Mouse (Mus musculus): ENCODE data around the gene Lipc. TPM values are rescaled to one million over a fixed set of nuclear protein-coding genes. Genes with fewer than 3 reads are reported as not detected.

Gene Lipc
- total RNA-seq, 4 experiments from 2014 or later, result 0.26 to 0.36 (median 0.27) TPM; not detected in 1

DNA sequence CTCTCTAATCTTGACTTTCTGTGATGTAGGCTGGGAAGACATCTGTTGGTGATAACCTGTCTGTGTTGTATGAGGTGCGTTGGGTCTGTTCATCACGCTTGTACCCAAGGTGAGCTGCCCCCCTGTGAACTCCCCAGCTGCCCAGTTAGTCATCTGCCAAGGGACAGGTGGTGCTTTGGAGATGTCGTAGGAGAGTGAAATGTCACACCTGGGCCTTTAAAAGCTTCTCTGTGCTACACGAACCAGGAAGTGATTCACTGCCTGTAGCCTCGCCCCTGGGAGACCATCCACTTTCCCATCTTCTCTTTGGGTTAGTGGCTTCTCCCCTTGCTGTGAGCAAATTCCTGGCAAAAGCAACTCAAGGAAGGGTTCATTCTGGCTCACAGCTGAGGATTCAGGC is 6.4 kb upstream of the Lipc start:
- no peak for DNase-seq (ENCODE audit: low spot score in 2 of 2)

DNA sequence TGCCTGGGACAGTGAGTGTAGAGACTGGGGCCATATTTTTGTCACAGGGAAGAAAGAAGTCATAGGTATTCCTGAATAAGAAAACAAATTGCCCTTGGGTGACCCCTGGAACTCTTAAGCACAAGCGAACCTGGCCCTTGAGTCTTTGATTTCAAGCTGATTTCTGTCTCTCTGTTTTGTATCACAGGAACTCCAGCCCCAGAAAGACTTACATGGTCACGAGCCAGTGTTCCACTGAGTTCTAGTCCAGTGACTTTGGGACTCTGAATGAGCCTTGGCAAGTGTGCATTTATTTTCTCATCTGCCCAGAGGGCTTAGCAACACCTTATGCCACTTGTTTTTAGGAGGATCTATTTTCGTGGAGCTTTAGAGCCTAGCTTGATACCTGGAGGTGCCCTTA is 5.7 kb upstream of the Lipc start:
- DNase-seq (ENCODE audit: low spot score in 2 of 2), result no peak

DNA sequence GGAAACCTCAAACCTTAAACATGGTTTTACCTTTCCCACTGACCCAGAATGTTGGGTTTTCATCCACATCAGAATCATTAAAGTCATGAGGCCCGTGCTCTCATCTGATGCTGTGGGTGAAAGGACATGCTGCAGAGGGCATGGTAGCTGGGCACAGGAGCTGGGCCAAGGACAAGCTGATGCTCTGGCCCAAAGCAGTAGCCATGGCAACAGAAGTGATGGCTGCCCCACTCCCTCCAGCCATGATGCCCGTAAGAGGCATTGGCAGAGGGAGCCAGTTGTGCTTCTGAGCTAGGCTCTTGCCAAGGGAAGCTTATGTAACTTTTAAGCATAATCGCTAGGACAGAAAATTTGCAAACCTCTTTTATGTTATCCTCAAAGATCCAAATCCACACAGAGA is 2.2 kb upstream of the Lipc start:
- no peak for DNase-seq (ENCODE audit: low spot score in 2 of 2)

DNA sequence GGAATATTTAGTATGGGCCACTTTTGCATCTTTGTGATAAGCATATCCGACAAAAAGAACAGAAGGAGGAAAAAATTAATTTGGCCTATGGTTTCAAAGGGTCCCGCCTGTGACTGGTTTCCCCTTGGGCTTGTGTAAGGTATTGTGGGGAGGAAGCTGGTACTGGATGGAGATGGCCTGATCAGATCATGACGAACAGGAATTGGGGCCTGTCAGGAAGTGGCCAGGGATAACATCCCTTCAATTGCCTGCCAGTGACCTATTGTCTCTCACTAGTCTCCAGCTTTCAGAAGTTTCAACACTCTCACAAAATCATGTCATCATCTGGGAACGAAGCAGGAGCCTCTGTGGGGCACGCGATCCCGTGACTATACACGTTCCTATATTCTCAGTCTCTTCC is 2.7 kb downstream of the Lipc start:
- DNase-seq (ENCODE audit: low spot score in 2 of 2), result no peak

DNA sequence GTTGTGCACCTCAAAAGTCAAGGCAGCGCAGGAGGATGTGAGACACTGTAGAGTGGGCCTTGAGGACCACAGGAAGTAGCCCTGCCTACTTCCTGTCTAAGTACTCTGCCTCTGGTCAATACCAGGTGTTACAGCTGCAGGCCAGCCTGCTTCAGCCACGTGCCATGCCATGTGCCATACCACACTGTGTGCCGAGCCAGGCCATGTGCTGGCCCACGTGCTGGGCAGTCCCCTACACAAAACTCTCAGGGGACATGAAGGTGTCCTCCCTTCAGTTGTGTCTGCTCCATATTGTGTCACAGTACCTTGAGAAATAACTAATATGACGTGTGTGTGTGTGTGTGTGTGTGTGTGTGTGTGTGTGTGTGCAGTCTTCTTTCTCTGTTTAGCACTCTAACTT is 4.7 kb downstream of the Lipc start:
- no peak for DNase-seq (ENCODE audit: low spot score in 2 of 2)

DNA sequence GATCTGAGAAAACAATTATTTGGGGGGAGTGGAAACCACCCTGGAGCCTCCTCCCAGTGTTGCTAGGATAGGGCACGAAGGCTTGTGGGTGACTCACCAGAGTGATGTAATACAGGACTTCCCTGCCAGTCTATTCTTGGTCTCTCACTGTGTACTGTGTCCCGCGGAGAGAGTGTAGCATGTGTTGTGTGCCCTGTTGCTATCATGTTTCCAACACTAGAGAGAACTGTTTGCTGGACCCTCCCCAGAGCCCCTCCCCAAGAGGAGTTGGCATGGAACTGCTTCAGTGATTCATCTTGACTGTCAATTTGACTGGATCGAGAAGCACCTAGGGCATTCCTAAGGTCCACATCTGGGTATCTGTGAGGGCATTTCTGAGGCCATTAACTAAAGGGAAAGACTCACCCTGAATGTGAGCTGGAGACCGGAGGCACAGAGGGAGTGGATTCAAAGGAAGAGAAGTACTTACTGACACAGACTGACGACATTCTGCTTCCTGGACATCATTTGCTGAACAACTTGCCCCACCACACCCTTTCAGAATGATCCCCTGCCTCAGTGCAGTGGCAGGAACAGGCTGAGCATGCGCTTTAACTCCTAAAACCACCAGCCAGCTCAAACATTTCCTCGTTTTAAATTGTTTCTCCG is 9.2 kb downstream of the Lipc start:
- DNase-seq (ENCODE audit: low spot score in 2 of 2), result no peak

DNA sequence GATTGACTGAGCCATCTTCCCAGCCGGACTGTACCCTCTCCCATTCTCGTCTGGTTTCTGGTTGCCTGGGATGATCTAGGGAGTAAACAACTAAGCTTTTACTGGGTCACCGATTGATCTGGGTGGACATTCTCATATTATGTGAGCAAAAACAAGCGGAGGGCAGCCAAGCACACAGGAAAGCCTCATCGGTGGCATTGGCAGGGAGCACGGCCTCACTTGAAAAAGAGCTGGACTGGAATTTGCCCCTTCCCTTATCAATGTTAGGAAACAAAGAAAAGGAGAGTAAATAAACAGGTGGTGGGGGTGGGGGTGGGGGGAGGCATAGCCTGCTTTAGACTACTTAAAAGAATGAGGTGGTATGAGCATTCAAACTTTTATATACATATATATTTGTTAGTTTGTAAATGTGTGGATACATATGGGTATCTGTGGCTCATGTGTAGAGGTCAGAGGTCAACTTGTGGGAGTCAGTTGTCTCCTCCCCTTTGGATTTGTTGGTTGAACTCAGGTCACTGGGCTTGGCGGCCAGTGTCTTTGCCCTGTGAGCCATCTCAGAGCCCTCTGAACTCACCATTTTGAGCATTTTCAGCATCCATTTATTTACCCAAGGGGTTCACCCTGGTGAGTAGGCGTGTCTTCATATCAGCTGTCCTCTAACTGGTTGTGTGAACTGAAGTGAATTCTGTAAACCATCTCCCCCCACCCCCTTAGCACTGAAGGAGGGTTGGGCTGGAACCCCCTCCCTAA is 12.1 kb downstream of the Lipc start:
- no peak for DNase-seq (ENCODE audit: low spot score in 2 of 2)

DNA sequence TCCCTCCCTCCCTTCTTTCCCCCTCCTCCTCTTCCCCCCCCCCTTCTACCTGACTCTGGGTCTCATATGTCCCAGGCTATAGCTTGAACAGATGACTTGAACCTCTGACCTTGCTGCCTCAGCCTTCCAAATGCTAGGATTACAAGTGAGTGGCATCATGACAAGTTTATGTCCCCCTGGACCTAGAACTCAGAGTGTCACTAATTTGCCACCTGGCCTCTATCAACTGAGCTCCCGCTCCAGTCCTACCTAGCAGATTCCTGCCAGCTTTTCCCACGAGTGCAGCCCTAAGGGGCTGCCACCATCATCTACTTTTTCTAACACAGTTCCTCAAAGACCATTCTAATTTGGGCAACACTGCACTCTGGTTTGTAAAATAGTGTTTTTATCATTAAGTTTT is 13.2 kb downstream of the Lipc start:
- DNase-seq (ENCODE audit: low spot score in 2 of 2), result no peak

DNA sequence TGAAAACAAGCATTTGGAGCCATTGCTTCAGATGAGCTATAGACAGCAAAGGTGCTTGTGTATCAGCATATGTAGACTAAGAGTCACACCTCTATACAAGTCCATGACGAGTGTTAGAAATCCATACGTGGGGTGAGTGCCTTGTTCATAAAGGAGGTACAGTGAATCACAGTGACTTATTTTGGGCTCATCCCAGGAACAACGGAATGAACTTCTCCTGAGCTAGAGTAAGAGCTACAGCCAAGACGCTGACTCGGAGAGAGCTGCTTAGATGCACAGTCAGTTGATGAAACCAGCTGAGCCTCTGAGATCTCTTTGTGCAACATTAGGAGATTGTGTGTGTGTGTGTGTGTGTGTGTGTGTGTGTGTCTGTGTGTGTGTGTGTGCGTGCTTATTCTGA is 13.9 kb downstream of the Lipc start:
- DNase-seq (ENCODE audit: low spot score in 2 of 2), result no peak

DNA sequence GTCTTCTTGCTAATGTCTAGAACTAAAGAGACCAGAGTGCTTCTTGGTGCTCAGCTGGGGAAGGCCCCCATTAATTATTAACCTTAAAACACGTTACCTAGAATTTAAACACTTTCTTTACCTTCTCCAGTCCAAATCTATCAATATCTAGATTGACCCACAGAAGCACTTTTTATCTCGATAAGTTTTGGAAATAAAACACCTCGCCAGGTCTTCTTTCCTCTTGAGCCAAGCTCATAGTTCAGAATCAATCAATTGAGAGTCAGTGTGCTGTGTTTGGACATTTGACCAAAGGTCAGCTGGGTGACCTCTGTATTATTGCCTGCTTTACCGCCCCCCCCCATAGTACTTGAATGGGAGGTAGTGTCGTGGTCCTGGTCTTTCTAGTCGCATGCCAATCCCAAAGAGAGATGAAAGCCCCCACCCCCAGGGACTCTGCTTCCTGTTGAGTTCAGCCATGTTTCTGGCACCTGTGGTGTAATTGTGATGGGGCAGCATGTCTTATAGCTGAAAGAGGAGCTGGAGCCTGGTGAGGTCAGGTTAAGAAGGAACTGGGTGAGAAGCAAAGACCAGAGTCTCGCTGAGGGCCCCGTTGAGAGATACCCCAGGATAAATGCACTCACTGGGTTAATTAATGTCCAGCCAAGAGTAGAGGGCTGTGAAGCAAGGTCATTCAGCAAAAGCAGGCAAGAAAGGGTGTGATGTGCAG is 17.3 kb downstream of the Lipc start:
- no peak for DNase-seq (ENCODE audit: low spot score in 2 of 2)

DNA sequence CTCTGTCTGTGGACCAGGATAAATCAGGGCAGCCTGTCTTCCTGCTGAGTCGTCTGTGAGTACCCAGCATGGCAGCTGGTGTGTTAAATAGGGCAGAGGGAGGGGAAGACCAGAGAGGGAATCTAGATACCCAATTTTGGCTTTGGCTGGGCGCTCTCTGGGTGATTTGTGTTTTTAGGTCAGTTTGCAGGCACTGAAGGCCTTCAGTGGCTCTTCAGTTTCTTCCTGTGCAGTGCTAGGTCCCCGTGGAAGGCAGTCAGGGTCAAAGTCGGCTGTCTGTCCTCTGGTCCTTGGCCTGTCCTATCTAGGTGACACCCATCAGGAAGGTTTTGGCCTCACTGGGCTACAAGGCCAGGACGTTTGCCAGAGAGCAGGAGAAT is 21.4 kb downstream of the Lipc start:
- DNase-seq (ENCODE audit: low spot score in 2 of 2), result no peak

DNA sequence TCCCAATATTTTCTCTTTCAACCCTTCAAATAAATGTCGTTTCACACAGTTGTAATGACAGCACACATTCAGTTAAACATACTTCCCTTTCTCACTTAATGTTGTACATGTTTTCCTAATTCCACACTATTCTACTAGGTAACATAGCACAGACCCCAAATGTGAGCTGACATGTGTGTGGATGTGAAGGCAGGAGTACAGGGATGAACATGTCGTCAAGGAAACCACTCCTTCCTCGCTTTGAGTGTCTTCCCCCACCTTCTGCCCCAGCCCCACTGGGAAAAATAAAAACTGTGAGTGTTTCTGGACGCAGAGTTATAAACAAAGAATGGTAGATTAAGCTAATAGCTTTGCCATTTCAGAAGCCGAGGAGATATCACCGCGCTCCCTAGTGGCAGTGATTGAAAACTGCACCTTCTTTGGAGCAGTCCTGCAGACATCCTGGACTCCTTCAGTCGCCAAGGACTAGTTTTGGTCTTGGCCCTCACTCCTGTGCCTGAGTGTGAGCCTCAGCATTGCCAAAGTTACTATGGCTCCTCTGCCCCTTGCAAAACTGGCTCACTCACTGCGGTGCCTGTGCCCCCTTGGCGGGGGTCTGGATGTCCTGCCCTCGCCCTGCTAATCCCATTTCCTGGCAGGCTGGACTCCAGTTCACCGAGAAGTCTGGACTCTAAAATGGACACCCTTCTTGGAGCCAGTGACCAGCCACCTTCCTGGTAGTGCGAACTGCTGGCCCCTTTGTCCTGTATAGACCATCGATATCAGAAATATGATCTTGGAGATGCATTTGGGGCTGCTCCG is 22.0 kb downstream of the Lipc start:
- peak in 1 of 2 experiments; percentile 37 for DNase-seq (ENCODE audit: low spot score in 2 of 2)

DNA sequence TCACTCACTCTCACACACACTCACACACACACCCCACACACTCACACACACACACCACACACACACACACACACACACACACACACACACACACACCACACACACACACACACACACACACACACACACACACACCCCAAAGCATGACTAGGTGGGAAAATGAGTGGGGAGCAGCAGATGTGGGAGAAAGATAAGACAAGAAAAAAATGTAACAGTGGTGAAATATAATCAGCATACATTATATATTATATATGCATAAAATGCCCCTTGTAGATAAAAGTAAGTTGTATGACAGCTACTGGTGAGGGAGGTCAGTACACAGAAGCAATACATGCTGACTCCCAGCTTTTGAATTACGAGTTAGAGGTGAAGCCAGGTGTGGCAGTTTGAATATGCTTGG is 23.6 kb downstream of the Lipc start:
- DNase-seq (ENCODE audit: low spot score in 2 of 2), result no peak

DNA sequence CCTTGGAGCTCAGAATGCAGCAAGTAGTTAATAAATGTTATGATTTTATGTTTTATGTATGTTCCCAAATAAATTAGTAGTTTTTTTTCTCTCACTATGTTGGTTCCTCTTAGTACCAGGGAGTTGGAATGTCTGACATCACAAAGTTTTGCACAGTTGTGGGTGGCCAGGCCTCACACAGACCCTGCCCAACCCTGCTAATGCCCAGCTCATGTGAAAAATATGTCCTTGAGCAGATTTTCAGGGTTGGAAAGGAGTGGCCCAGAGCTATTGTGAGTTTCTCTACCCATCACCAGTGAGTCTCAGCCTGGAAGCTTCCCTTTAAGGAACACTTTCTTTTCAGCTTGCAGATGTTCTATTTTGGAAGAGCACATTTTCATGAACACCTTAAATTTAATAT is 24.3 kb downstream of the Lipc start:
- no peak for DNase-seq (ENCODE audit: low spot score in 2 of 2)

DNA sequence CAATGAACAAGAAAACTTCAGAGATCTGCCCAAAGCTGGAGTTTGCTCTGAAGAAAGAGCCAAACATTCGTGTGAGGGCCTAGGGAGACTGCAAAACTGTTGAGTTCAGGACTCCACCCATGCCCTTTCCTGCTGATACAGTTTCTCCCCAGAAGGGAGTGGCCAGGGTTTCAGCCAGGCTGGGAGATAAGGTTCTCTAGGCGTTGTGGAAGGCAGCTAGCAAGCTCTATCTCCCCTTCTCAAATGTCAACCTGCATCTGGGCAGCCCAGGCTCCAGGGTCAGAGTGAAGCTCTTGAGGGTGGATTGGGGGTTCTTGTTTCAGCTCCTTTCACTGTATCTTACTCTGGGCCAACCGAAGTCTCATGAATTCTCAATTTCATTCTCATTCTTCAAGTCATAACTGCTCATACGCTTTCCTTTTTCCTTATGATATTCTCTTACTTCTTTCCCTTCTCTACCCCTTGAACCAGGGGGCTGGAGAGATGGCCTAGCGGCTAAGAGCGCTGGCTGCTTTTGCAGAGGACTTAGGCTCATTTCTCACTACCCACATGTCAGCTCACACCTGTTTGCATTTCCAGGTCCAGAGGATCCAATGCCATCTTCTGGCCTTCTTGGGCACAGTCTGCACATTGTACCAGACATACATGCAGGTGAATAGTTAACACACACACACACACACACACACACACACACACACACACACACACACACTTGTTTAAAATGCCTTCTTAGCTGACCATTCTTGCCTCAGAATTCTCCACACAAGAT is 25.0 kb downstream of the Lipc start:
- no peak for DNase-seq (ENCODE audit: low spot score in 2 of 2)

DNA sequence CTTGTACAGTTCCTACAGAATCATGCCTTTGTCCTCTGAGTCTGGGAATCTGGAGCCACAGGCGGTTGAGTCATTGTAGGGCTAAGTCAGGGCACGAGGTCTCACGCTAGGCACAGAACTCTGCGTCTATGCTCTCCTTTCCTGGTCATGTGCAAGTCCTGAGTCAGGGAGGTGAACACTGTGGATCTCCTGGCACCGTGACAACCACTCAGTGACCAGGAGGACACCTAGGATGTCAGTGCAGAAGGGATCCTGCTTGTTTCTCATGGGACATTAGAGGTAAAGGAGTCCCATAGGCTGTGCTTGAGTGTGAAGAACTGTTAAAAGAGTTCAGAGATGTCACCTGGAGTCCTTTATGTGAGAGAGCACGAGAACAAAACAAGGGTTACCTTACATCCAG is 26.8 kb downstream of the Lipc start:
- no peak for DNase-seq (ENCODE audit: low spot score in 2 of 2)

DNA sequence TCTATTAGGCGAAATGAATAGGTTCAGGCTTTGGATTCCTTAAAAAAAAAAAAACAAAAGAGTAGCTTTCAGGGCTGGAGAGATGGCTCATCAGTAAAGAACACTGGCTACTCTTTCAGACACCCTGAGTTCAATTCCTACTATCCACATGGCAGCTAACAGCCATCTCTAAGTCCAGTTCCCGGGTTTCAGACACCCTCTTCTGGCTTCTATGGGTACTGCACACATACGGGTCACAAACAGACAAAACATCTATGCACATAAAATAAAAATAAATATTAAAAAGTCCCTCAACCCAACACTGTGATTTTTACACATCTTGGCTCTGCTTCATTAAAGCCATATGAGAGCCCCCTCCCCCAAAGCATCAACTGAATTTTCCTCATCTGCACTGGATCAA is 27.3 kb downstream of the Lipc start:
- DNase-seq (ENCODE audit: low spot score in 2 of 2), result no peak

DNA sequence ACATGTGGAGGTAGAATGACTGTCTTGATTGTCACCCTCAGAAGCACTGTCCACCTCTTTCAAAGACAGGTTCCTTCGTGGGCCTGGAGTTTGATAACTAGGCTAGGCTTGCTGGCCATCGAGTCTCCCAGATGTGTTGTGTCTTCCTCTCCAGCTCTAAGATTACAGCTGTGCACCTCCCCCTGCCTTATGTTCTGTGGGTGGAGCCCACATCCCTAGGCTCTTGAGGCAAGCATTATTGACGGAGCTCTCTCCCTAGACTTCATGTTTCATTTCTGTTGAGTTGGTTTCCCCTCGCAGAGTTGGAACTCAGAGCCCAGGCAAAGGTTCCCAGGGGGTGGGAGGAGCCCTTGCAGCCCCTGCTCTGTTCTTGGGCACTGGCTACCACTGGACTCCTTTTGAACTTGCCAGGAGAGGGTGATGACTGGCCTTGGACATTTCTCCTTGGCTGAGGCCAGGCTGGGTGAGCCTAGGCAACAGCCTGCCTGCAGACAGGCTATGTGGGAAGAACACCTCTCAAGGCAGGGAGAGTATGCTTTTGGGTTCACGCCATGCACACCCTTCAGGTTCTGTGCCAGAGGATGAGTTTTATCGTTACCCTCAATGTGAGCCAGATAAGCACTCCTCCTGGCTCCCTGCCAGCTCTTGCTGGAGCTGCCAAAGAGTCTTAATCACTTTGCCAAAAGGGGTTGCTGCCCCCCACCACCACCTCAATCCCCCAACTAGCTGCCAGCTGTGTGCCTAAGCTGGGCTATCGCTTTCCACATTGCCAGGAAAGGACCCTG is 30.1 kb downstream of the Lipc start:
- no peak for DNase-seq (ENCODE audit: low spot score in 2 of 2)

DNA sequence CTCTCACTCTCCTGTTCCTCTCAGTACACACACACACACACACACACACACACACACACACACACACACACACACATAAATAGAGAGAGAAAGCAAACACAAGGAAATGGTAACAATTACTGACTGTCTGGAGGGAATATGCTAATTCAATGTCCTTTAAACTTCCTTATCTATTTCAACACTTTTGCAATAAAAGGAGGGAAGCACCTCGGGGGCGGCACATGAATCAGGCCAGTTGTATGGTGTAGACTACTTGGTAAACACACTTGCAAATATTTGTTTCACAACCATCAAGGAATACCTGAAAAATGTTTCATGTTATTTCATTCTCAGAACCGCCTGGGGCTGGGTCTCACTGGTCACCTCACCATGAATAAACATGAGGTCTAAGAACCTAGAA is 30.9 kb downstream of the Lipc start:
- DNase-seq (ENCODE audit: low spot score in 2 of 2), result no peak

DNA sequence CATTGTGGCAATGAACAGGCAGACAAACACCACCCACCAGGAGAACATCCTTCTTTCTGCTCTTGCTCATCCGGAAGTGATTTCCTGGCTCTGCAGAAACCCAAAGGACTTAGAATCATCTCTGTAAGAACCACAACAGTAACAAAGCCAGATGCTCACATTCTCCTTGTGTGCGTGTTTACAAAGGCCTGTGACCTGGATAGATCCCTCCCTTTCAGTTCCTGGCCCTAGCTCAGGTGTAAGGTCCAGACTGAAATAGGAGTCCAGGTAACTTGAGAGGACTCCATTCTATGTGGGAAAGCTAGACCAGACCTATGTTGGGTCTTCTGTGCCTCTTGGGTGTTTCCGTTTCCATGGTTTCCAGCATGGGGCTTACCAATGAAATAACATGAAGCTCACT is 32.8 kb downstream of the Lipc start:
- DNase-seq (ENCODE audit: low spot score in 2 of 2), result no peak

Measured in layer of hippocampus, adult 8-10 months (tissue).